Mouse (Mus musculus): ENCODE data around the gene Gpatch1. TPM values are rescaled to one million over a fixed set of nuclear protein-coding genes. Genes with fewer than 3 reads are reported as not detected.

Gpatch1 gene
- polyA plus RNA-seq, 1 experiment from 2014 or later = 19.6 TPM

DNA sequence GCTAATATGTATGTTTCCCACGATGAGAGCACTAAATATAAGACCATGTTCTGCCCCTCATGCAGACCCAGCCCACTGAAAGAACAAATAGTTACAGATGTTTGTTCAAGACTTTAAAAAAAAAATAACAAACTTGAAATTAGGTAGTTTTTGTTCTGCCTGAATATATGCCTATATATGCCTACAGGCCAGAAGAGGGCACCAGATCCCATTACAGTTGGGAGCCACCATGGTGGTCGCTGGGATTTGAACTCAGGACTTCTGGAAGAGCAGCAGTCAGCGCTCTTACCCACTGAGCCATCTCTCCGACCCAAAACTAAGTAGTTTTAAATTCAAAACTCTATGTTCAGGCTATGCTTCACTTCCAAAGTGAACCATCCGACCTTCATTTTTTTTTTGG is 20.4 kb downstream of the Gpatch1 start:
- H3K9ac ChIP-seq (replicated peaks; ENCODE audit: low read length) = no peak overlapping the region
- H3K27ac ChIP-seq (ENCODE audit: low read length) = no peak overlapping the region
- H3K4me1 ChIP-seq (ENCODE audit: insufficient read depth, low read length) = no peaks in the 10 kb centered on the region
- 91% methylated on average over 5 of the region's 5 CpGs for WGBS
- H3K4me2 ChIP-seq (replicated peaks; ENCODE audit: low read depth, low read length) = no peak overlapping the region
- no peaks in the 10 kb centered on the region for H3K27me3 ChIP-seq (ENCODE audit: insufficient read depth, low read length)
- ATAC-seq (ENCODE audit: low FRiP score, low TSS enrichment) = no peak
- no peaks in the 10 kb centered on the region for H3K9me3 ChIP-seq (ENCODE audit: low read length)
- no peak overlapping the region for H3K4me3 ChIP-seq (ENCODE audit: low read length)
- peaks cover 47% of the 10 kb centered on the region for H3K36me3 ChIP-seq (ENCODE audit: insufficient read depth, low read length)

DNA sequence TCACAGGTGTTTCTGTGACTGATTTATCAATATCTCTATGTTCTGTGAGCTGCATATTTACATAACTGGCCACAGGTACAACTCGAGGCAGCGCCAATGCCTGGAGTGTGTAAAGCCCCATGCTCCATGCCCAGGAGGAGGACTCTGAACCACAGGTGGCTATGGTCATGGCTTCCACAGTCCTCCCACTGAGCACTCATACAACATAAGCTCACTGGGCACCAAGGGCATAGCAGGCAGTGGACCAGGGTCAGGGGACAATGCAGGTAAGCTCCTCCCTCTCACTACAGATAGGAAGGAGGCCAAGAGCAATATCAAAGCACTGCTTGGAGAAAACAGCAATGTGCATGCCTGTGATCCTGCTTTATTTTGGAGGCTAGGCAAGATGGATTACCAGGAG is 22.6 kb downstream of the Gpatch1 start:
- Histone ChIP-seq H3K4me1 (ENCODE audit: insufficient read depth, low read length) (no peaks in the 10 kb centered on the region), H3K27ac (ENCODE audit: low read length) (no peak overlapping the region), H3K4me2 (replicated peaks; ENCODE audit: low read depth, low read length) (no peak overlapping the region), H3K4me3 (ENCODE audit: low read length) (no peak overlapping the region), H3K9ac (replicated peaks; ENCODE audit: low read length) (no peak overlapping the region), H3K27me3 (ENCODE audit: insufficient read depth, low read length) (no peaks in the 10 kb centered on the region), H3K36me3 (ENCODE audit: insufficient read depth, low read length) (peaks cover 49% of the 10 kb centered on the region), H3K9me3 (ENCODE audit: low read length) (no peaks in the 10 kb centered on the region)
- no peak for ATAC-seq (ENCODE audit: low FRiP score, low TSS enrichment)
- 97% methylated on average over 2 of the region's 2 CpGs for WGBS

DNA sequence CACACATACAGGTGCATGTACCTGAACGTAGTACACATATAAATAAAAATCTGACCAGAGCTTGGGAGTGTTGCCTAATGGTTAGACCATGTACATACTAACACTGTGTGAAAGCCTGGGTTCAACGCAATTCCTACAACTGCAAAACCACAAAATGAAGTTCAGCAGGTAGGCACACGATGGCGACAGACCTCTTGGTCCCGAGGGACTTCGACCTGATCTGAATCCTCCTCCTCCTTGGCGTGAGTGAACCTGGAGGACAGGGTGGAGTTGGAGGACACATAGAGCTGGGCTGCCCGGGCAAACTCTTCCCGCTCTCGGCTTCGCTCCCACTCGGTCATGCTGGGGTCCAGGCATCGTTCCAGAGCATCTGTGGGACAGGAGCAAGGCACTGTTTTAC is 24.8 kb downstream of the Gpatch1 start:
- H3K27me3 ChIP-seq (ENCODE audit: insufficient read depth, low read length) = no peaks in the 10 kb centered on the region
- WGBS = 90% methylated on average over 13 of the region's 13 CpGs
- H3K4me1 ChIP-seq (ENCODE audit: insufficient read depth, low read length) = no peaks in the 10 kb centered on the region
- H3K4me2 ChIP-seq (replicated peaks; ENCODE audit: low read depth, low read length) = no peak overlapping the region
- no peaks in the 10 kb centered on the region for H3K9me3 ChIP-seq (ENCODE audit: low read length)
- no peak overlapping the region for H3K27ac ChIP-seq (ENCODE audit: low read length)
- H3K4me3 ChIP-seq (ENCODE audit: low read length) = no peak overlapping the region
- peaks cover 65% of the 10 kb centered on the region for H3K36me3 ChIP-seq (ENCODE audit: insufficient read depth, low read length)
- no peak overlapping the region for H3K9ac ChIP-seq (replicated peaks; ENCODE audit: low read length)
- no peak for ATAC-seq (ENCODE audit: low FRiP score, low TSS enrichment)

DNA sequence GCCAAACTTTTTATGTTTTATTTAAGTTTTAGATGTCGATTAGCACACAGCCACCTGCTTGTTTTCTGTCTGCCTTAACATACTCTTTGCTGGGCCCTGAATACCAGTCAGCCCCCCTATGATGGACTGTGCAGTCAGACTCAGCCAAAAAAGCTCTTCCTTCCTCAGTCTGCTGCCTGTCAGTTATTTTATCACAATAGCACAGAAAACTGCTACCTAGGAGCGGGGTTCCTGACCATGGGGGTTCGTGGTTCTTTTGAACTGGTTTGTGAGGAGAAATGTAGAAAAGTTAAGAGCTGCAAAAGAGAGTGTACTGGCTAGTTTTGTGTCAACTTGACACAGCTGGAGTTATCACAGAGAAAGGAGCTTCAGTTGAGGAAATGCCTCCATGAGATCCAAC is 39.3 kb downstream of the Gpatch1 start:
- 91% methylated on average over 3 of the region's 3 CpGs for WGBS
- peaks cover 29% of the 10 kb centered on the region for H3K9me3 ChIP-seq (ENCODE audit: low read length)
- H3K36me3 ChIP-seq (ENCODE audit: insufficient read depth, low read length) = peaks cover 74% of the 10 kb centered on the region
- ATAC-seq (ENCODE audit: low FRiP score, low TSS enrichment) = no peak
- H3K9ac ChIP-seq (replicated peaks; ENCODE audit: low read length) = no peak overlapping the region
- H3K27me3 ChIP-seq (ENCODE audit: insufficient read depth, low read length) = no peaks in the 10 kb centered on the region
- H3K4me1 ChIP-seq (ENCODE audit: insufficient read depth, low read length) = no peaks in the 10 kb centered on the region
- no peak overlapping the region for H3K27ac ChIP-seq (ENCODE audit: low read length)
- no peak overlapping the region for H3K4me3 ChIP-seq (ENCODE audit: low read length)
- H3K4me2 ChIP-seq (replicated peaks; ENCODE audit: low read depth, low read length) = no peak overlapping the region

DNA sequence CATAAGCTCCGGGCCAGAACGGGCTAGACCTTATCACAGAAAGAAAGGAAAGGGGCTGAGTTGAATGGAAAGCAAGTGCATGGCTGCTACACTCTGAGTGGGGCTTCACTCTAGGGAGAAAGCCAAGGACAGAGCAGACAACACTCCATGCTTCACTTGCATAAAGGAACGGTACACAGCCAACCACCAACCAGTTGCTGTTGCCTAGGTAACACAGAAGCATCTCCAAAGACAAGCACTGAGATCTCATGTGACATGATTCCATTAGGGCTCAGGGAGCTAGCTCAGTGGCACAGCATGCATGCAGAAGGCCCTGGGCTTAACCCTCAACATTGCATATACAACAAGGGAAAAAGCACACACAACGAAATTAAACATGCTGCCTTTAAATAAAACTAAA is 40.8 kb downstream of the Gpatch1 start:
- ATAC-seq (ENCODE audit: low FRiP score, low TSS enrichment) = no peak
- no peaks in the 10 kb centered on the region for H3K4me1 ChIP-seq (ENCODE audit: insufficient read depth, low read length)
- H3K36me3 ChIP-seq (ENCODE audit: insufficient read depth, low read length) = peaks cover 64% of the 10 kb centered on the region
- WGBS = 78% methylated on average over 4 of the region's 4 CpGs
- H3K27me3 ChIP-seq (ENCODE audit: insufficient read depth, low read length) = no peaks in the 10 kb centered on the region
- H3K4me3 ChIP-seq (ENCODE audit: low read length) = no peak overlapping the region
- no peak overlapping the region for H3K9ac ChIP-seq (replicated peaks; ENCODE audit: low read length)
- H3K9me3 ChIP-seq (ENCODE audit: low read length) = peaks cover 29% of the 10 kb centered on the region
- H3K4me2 ChIP-seq (replicated peaks; ENCODE audit: low read depth, low read length) = no peak overlapping the region
- no peak overlapping the region for H3K27ac ChIP-seq (ENCODE audit: low read length)

DNA sequence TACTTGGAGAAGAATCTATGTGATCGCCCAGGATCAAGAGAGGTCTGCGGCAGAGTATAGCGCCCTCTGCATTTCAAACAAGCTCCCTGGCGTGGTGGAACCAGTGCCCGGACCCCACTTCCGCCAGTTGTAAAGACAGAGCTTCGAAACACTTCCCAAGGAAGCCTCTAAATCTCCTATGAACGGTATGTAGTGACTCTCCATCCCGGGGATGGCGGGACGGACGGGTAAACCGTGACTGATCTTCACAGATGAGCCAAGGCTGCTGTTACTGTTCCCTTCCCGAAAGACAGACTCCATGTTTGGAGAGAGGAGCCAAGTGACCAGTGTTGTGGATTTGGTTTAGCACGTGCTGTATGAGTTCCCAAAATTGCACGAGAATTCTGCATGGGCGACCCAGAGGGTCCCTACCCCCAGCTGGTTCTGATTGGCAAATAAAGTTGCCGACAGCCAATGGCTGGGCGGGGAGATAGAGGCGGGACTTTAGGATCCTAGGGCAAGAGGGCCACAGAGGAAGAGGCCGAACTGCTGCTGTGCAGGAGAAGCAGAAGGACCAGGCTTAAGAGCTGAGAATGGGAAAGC is 48.7 kb downstream of the Gpatch1 start:
- 3% methylated on average over 21 of the region's 21 CpGs for WGBS
- H3K27ac ChIP-seq (ENCODE audit: low read length) = no peak overlapping the region

DNA sequence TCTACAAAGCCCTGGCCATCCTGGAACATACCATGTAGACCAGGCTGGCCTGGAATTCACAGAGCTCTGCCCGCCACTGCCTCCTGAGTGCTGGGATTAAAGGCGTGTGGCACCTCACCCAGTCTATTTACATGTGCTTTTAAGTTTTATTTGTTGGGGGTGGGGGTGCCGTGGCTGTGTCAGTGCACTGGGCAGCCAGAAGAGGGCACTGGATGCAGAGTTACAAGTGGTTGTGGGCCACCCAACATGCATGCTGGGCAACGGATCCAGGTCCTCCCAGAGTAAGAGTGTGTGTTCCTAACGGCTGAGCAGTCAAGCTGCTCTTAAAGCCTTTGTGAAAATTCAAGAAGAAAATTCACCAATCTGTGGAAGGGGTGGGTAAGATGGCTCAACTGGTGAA is 50.4 kb downstream of the Gpatch1 start:
- no peak overlapping the region for H3K4me2 ChIP-seq (replicated peaks; ENCODE audit: low read depth, low read length)
- no peak overlapping the region for H3K9ac ChIP-seq (replicated peaks; ENCODE audit: low read length)
- no peak overlapping the region for H3K4me3 ChIP-seq (ENCODE audit: low read length)
- ATAC-seq (ENCODE audit: low FRiP score, low TSS enrichment) = no peak
- WGBS = 72% methylated on average over 5 of the region's 5 CpGs
- no peaks in the 10 kb centered on the region for H3K27me3 ChIP-seq (ENCODE audit: insufficient read depth, low read length)
- H3K9me3 ChIP-seq (ENCODE audit: low read length) = no peaks in the 10 kb centered on the region
- H3K27ac ChIP-seq (ENCODE audit: low read length) = no peak overlapping the region
- no peaks in the 10 kb centered on the region for H3K36me3 ChIP-seq (ENCODE audit: insufficient read depth, low read length)
- H3K4me1 ChIP-seq (ENCODE audit: insufficient read depth, low read length) = peaks cover 4% of the 10 kb centered on the region; the same call in 1 of the 2 replicates

More for the DNA sequence above, 48.7 kb downstream of the Gpatch1 start:
- Histone ChIP-seq H3K36me3 (ENCODE audit: insufficient read depth, low read length) (peaks cover 5% of the 10 kb centered on the region; the same call in 1 of the 2 replicates), H3K27me3 (ENCODE audit: insufficient read depth, low read length) (no peaks in the 10 kb centered on the region), H3K9ac (replicated peaks; ENCODE audit: low read length) (peak overlapping the region; percentile 59), H3K4me1 (ENCODE audit: insufficient read depth, low read length) (peaks cover 4% of the 10 kb centered on the region; the same call in 1 of the 2 replicates), H3K4me2 (replicated peaks; ENCODE audit: low read depth, low read length) (peak overlapping the region; percentile 85), H3K4me3 (ENCODE audit: low read length) (peak overlapping the region; percentile 44), H3K9me3 (ENCODE audit: low read length) (peaks cover 4% of the 10 kb centered on the region)
- ATAC-seq (ENCODE audit: low FRiP score, low TSS enrichment) = peak; percentile 85

DNA sequence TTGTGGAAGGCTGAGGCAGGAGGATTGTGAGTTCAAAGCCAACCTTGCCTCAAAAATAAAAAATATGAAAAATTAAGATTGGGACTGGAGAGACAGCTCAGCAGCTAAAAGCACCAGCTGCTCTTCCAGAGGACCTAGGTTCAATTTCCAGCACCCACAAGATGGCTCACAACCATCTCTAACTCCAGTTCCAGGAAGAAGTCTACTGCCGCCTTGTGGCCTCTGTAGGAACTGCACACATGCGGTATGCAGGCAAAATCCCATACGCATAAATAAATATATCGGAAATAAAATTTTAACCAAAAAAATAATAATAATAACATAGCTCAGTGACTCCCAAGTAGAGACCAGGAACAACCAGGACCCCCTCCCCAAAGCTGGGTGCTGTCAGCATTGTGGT is 51.6 kb downstream of the Gpatch1 start:
- no peak for ATAC-seq (ENCODE audit: low FRiP score, low TSS enrichment)
- Histone ChIP-seq H3K27ac (ENCODE audit: low read length) (no peak overlapping the region), H3K27me3 (ENCODE audit: insufficient read depth, low read length) (no peaks in the 10 kb centered on the region), H3K9ac (replicated peaks; ENCODE audit: low read length) (no peak overlapping the region), H3K9me3 (ENCODE audit: low read length) (no peaks in the 10 kb centered on the region), H3K4me3 (ENCODE audit: low read length) (no peak overlapping the region), H3K36me3 (ENCODE audit: insufficient read depth, low read length) (no peaks in the 10 kb centered on the region), H3K4me2 (replicated peaks; ENCODE audit: low read depth, low read length) (no peak overlapping the region), H3K4me1 (ENCODE audit: insufficient read depth, low read length) (peaks cover 4% of the 10 kb centered on the region; the same call in 1 of the 2 replicates)
- 77% methylated on average over 4 of the region's 4 CpGs for WGBS

DNA sequence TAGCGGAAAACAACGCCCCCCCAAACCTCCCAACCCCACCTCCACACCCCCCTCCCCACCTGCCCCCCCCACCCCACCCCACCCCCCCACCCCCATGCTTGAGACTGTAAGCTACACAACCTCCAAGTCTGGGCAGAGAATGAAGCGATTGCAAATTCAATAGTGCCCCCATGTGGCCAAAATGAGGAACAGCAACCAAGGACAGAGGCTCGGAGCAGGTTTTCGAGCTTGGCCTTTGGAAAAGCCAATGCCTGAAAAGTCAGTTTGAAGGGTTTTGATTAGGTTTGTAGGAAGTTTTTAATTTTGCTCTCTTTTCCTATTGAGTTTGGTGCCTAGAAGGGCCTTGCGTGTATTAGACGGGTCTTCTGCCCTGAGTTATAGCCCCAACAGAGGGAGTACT is 53.5 kb downstream of the Gpatch1 start:
- H3K27ac ChIP-seq (ENCODE audit: low read length) = no peak overlapping the region
- no peaks in the 10 kb centered on the region for H3K36me3 ChIP-seq (ENCODE audit: insufficient read depth, low read length)
- H3K27me3 ChIP-seq (ENCODE audit: insufficient read depth, low read length) = no peaks in the 10 kb centered on the region
- no peak overlapping the region for H3K4me2 ChIP-seq (replicated peaks; ENCODE audit: low read depth, low read length)
- WGBS = 14% methylated on average over 7 of the region's 7 CpGs
- H3K4me3 ChIP-seq (ENCODE audit: low read length) = no peak overlapping the region
- no peaks in the 10 kb centered on the region for H3K9me3 ChIP-seq (ENCODE audit: low read length)
- no peak overlapping the region for H3K9ac ChIP-seq (replicated peaks; ENCODE audit: low read length)
- no peak for ATAC-seq (ENCODE audit: low FRiP score, low TSS enrichment)
- peaks cover 4% of the 10 kb centered on the region; the same call in 1 of the 2 replicates for H3K4me1 ChIP-seq (ENCODE audit: insufficient read depth, low read length)

DNA sequence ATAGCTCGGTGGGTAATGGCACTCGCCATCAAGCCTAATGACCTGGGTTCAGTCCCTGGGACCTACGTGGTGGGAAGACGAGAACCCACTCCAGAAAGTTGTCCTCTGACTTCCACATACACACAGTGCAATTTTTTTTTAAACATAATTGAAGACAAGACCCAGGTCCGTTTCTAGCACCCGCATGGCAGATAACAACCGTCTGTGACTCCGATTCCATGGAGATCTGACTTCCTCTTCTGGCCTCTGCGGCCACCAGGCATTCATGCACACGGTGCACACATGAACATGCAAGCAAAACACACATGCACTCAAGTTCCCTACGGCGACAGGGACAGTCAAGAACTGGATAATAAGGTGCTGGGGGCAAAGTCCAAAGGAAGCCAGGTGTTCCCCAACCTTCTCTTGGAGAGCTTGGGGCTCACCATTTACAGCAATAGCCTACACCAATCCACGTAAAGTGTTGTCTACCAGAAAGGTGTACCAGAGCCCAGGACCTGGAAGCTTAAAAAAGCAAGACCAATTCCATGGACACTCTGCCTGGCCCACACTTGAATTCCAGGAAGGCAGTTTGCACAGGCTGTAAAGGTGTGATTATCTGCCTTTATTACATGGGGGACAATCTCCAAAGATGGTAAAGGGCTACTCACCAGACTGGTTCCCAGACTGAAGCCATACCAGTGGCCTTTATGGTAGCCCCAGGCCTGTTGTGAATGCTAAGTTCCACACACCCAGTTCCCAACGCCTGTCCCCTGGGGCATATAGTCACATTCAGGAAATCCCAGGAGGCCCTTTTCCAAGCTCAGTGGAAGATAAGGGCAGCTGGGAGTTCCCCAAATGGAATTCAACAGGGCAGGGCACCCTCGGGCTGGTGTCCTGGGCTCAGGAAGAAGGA is 54.4 kb downstream of the Gpatch1 start:
- no peaks in the 10 kb centered on the region for H3K9me3 ChIP-seq (ENCODE audit: low read length)
- H3K27ac ChIP-seq (ENCODE audit: low read length) = no peak overlapping the region
- 80% methylated on average over 15 of the region's 15 CpGs for WGBS
- H3K9ac ChIP-seq (replicated peaks; ENCODE audit: low read length) = no peak overlapping the region
- H3K27me3 ChIP-seq (ENCODE audit: insufficient read depth, low read length) = no peaks in the 10 kb centered on the region
- no peak overlapping the region for H3K4me2 ChIP-seq (replicated peaks; ENCODE audit: low read depth, low read length)
- H3K4me3 ChIP-seq (ENCODE audit: low read length) = no peak overlapping the region
- no peaks in the 10 kb centered on the region for H3K36me3 ChIP-seq (ENCODE audit: insufficient read depth, low read length)
- no peaks in the 10 kb centered on the region for H3K4me1 ChIP-seq (ENCODE audit: insufficient read depth, low read length)
- ATAC-seq (ENCODE audit: low FRiP score, low TSS enrichment) = no peak
